Mouse (Mus musculus) activated CD4-positive, CD25-positive, alpha-beta regulatory T cell, adult 4 months (primary cell): ENCODE results near the gene Parp3. TPM values are rescaled to one million over a fixed set of nuclear protein-coding genes. Genes with fewer than 3 reads are reported as not detected.
"Not testable (repeated sequence)": the region's sequence is repeated elsewhere in the genome, so short reads cannot be mapped to it uniquely, and the experiment has no call there.

ENCODE experiments used
- ATAC-seq: one replicate; pipeline ENCODE4 v1.8.0; 2017
- polyA plus RNA-seq, 2 experiments: library from polyadenylated mRNA; unstranded; fragments of 100-300 nt; shearing (Covaris generic); gene quantifications; one replicate each; pipeline ENCODE4 v1.2.1; 2017

Parp3 gene
- polyA plus RNA-seq: 10 to 100 TPM; 36.0 to 48.1 TPM

- ATAC-seq: peak; percentile 94
Observed at GRCm38 (mm10) chr9:106476924-106477484, at the start of gene Parp3. TSS of gene Parp3 (minus strand) at chr9:106476949.

- ATAC-seq: no peak
Observed at GRCm38 (mm10) chr9:106519909-106520308, 43.2 kb upstream of the Parp3 start.

GRCm38 (mm10) chr9:106519433-106519832, 42.7 kb upstream of the Parp3 start:
- ATAC-seq: no peak

GRCm38 (mm10) chr9:106514273-106514672, 37.5 kb upstream of the Parp3 start, which contains the start of gene Iqcf5:
TSS of gene Iqcf5 (plus strand) at chr9:106514573.
- no peak for ATAC-seq

- ATAC-seq: no peak
Observed at GRCm38 (mm10) chr9:106513566-106513965, 36.8 kb upstream of the Parp3 start.

- ATAC-seq: no peak
Observed at GRCm38 (mm10) chr9:106512729-106513450, 36.1 kb upstream of the Parp3 start.

GRCm38 (mm10) chr9:106509356-106509755, 32.6 kb upstream of the Parp3 start:
- no peak for ATAC-seq

- no peak for ATAC-seq
Observed at GRCm38 (mm10) chr9:106504246-106504645, 27.5 kb upstream of the Parp3 start.

- ATAC-seq: no peak
Observed at GRCm38 (mm10) chr9:106501846-106502245, 25.1 kb upstream of the Parp3 start.

- no peak for ATAC-seq
Observed at GRCm38 (mm10) chr9:106499667-106500066, 22.9 kb upstream of the Parp3 start, which contains the start of gene Iqcf1. TSS of gene Iqcf1 (plus strand) at chr9:106499967.

- not testable (repeated sequence) for ATAC-seq
Observed at GRCm38 (mm10) chr9:106487602-106488001, 10.9 kb upstream of the Parp3 start.

GRCm38 (mm10) chr9:106485076-106485475, 8.3 kb upstream of the Parp3 start:
- ATAC-seq: no peak

GRCm38 (mm10) chr9:106483606-106484005, 6.9 kb upstream of the Parp3 start:
- ATAC-seq: no peak

- no peak for ATAC-seq
Observed at GRCm38 (mm10) chr9:106483136-106483535, 6.4 kb upstream of the Parp3 start.

GRCm38 (mm10) chr9:106482578-106483115, 5.9 kb upstream of the Parp3 start:
- ATAC-seq: no peak

- ATAC-seq: no peak
Observed at GRCm38 (mm10) chr9:106481676-106482075, 4.9 kb upstream of the Parp3 start.

- no peak for ATAC-seq
Observed at GRCm38 (mm10) chr9:106481075-106481474, 4.3 kb upstream of the Parp3 start.

GRCm38 (mm10) chr9:106480541-106480940, 3.8 kb upstream of the Parp3 start:
- no peak for ATAC-seq

GRCm38 (mm10) chr9:106478101-106478500, 1.4 kb upstream of the Parp3 start:
- no peak for ATAC-seq

- no peak for ATAC-seq
Observed at GRCm38 (mm10) chr9:106477649-106478048, 900 bp upstream of the Parp3 start.

GRCm38 (mm10) chr9:106476002-106476923, 486 bp downstream of the Parp3 start:
- peak; percentile 24 for ATAC-seq

GRCm38 (mm10) chr9:106475663-106476001, 1.1 kb downstream of the Parp3 start, which contains the start of gene Rrp9:
TSS of gene Rrp9 (plus strand) at chr9:106475963.
- no peak for ATAC-seq

GRCm38 (mm10) chr9:106475046-106475445, 1.7 kb downstream of the Parp3 start:
- no peak for ATAC-seq
